In the genomic region with DNA sequence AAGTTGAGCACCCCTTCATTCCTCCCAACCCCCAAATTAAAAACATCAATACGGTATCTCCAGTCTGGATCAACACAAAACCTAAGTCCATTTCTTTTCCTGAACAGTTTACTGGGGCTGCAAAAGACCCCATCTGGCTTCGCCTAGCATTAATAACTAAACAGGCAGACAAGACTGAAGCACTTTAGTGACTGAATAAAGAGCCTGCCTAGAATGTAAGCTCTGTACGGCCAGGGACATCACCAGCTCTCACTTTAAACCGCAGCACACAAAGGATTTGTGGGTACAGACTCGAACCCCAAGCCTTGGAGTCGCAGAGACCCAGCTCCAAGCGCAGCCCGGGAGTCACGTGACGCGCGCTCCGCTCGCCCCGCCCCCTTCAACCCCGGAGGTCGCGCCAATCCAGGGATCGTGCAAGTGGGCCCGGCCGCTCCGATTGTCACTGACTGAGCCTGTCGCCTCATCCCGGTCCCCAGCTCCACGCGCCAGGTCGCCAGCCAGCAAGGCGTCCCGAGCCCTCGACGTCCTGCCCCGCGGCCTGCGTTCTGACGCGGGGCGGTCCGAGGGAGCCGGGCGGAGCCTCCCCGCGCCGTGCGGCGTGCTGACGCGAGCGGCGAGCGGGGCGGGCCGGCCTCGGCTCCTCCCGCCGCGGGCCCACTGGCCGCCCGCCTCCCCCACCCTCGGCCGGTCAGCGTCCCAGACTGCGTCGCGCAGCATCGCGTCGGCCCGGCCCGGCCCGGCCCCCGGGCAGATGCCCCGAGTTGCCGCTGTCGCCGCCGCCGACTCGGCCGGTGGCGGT, we compare ENCODE assay signal across 8 mouse cellular contexts. TPM values are rescaled to one million over a fixed set of nuclear protein-coding genes. Genes with fewer than 3 reads are reported as not detected.
DNase-seq lines count a peak whose midpoint lies in the region; ATAC-seq and TF ChIP-seq lines count a peak whose summit lies in the region.

A gene (plus strand): TSS at position 646 of the 799 bp plus-strand sequence.

- H3K36me3 ChIP-seq in lung, embryonic 14.5 days (ENCODE audit: insufficient read depth), result no peaks in the 10 kb centered on the region

- DNase-seq in MEL-GATA-1-ER (ENCODE audit: extremely low read depth, low read depth), result peak; percentile 85
- peak; percentile 91 for DNase-seq in cerebellum, adult 2 months
- DNase-seq in forelimb bud, embryonic 11.5 days (ENCODE audit: low read depth, low spot score), result peak; percentile 82
- peak; percentile 91 for DNase-seq in heart, postnatal 4 days
- DNase-seq in layer of hippocampus, adult 8-10 months (ENCODE audit: low spot score in 2 of 2), result peak; percentile 79 to 85
- peak; percentile 94 for DNase-seq in lung, embryonic 14.5 days
- DNase-seq in testis, postnatal 14 days (ENCODE audit: low spot score), result peak; percentile 88

- ATAC-seq in lung, embryonic 14.5 days (ENCODE audit: insufficient read depth), result peak; percentile 98
- ATAC-seq in neutrophil, adult 5-6 weeks (ENCODE audit: extremely low read depth, insufficient number of reproducible peaks, low FRiP score, poor library complexity, severe bottlenecking), result peak; percentile 77

- no peak for TF ChIP-seq CTCF in cerebellum, adult 2 months (IDR thresholded peaks at IDR 0.05; ENCODE audit: borderline replicate concordance, insufficient read depth, low read depth, low read length)
- no peak for TF ChIP-seq CTCF in lung, embryonic 14.5 days (IDR thresholded peaks at IDR 0.05; ENCODE audit: low read depth)

- peak within 1 kb of the TSS; percentile 91 for H3K9ac ChIP-seq in lung, embryonic 14.5 days

- H3K4me2 ChIP-seq in lung, embryonic 14.5 days, result peak within 1 kb of the TSS; percentile 83

- no peaks in the 10 kb centered on the region for H3K4me1 ChIP-seq in cerebellum, adult 2 months (ENCODE audit: control insufficient read depth, insufficient read depth, low read length)
- H3K4me1 ChIP-seq in lung, embryonic 14.5 days (ENCODE audit: insufficient read depth), result peaks cover 4% of the 10 kb centered on the region; the same call in 1 of the 2 replicates

- no peaks in the 10 kb centered on the region for H3K9me3 ChIP-seq in lung, embryonic 14.5 days (ENCODE audit: low read depth, low read length)

- 1% methylated on average over 71 of the region's 80 CpGs for WGBS in cerebellum, adult 2 months
- under 1% methylated on average over 79 of the region's 80 CpGs for WGBS in lung, embryonic 14.5 days

- peak within 1 kb of the TSS; percentile 84 for H3K27ac ChIP-seq in cerebellum, adult 2 months (ENCODE audit: insufficient read depth, low read length)
- H3K27ac ChIP-seq in lung, embryonic 14.5 days (ENCODE audit: low read depth), result peak within 1 kb of the TSS; percentile 96

- no peaks in the 10 kb centered on the region for H3K27me3 ChIP-seq in cerebellum, adult 2 months (ENCODE audit: control insufficient read depth, insufficient read depth, low read length)
- H3K27me3 ChIP-seq in lung, embryonic 14.5 days (ENCODE audit: insufficient read depth, low read length), result no peaks in the 10 kb centered on the region

- TF ChIP-seq POLR2A in cerebellum, adult 2 months (IDR thresholded peaks at IDR 0.05; ENCODE audit: borderline replicate concordance, insufficient read depth, low read length), result peak; percentile 93

- peak within 1 kb of the TSS; percentile 78 for H3K4me3 ChIP-seq in cerebellum, adult 2 months (replicated peaks; ENCODE audit: insufficient read depth, low read depth, low read length)
- H3K4me3 ChIP-seq in lung, embryonic 14.5 days (ENCODE audit: low read depth, low read length), result peak within 1 kb of the TSS; percentile 83

RNA-seq across cellular contexts. Expression of the gene that starts here (rescaled TPM):
- polyA plus RNA-seq in cerebellum, adult 2 months (2012; rRNA removed), result 28.0 and 30.8 TPM in 2 replicates
- 10 to 100 TPM; 25.5 to 28.0 TPM for total RNA-seq in heart, postnatal 4 days (2021)
- total RNA-seq in layer of hippocampus, adult 8-10 months (2022), result 10 to 100 TPM; 35.9 to 48.6 (median 44.7) TPM
- 15.9 and 16.0 TPM in 2 replicates for polyA plus RNA-seq in lung, embryonic 14.5 days (2014; fragmentation: Nextera tagmentation; extraction: Ambion mirVana)
- total RNA-seq in neutrophil, adult 5-6 weeks (2017), result 49.6 and 51.6 TPM in 2 replicates

Comparison
In these comparisons a context has a peak if more than half of its experiments do, and no peak if none do; other contexts are left out.
1. Peak in every context shown above with its lines: DNase-seq, ATAC-seq, H3K4me3 ChIP-seq and H3K27ac ChIP-seq.